Mouse (Mus musculus) stomach, postnatal 0 days (tissue): Measurements from ENCODE around the gene Snx4.

ENCODE experiments used
- CTCF ChIP-seq: IDR thresholded peaks from 2 replicates; pipeline ENCODE4 v1.5.1; 2016; ENCODE audit warnings: antibody characterized with exemption, low read depth, mild to moderate bottlenecking, moderate library complexity
- EP300 ChIP-seq: optimal IDR thresholded peaks from 2 replicates; pipeline ENCODE3; 2016; ENCODE audit warnings: antibody characterized with exemption

DNA sequence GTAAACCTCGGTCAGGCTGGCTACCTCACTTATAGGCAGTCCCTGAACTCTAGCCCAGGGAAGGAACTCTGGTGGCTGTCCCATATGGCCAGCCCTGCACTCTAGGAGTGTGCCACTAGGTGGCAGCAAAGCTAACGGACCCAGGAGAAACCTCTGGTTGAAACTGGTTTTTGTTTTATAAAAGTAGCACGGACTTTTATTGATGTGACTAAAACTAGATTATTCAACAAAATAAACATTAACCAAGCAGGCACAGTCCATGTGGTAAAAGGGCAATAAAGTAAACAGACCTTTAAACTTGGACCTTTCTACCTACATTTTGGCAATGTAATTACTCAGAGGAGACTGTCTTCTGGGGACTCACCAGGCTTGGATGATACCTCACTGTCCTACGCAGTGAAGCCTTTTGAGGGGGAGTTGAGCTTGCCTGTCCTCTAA is 55.4 kb downstream of the Snx4 start:
- TF ChIP-seq CTCF, result peak; percentile 97
- TF ChIP-seq EP300, result no peak
